Mouse (Mus musculus): ENCODE data around the gene Mgmt. TPM values are rescaled to one million over a fixed set of nuclear protein-coding genes. Genes with fewer than 3 reads are reported as not detected.
A peak's percentile ranks its signal among the peaks of the same experiment; 100 is the strongest.

Gene Mgmt
- total RNA-seq, 1 experiment from 2014 or later: 3.0 TPM

GRCm38 (mm10) chr7:136945697-136946096, 51.3 kb downstream of the Mgmt start:
- ATAC-seq (replicated peaks in 1 of 2; ENCODE audit: insufficient read depth in 1 of 2, low FRiP score in 2 of 2, low TSS enrichment in 1 of 2, low read depth in 1 of 2, poor library complexity in 2 of 2, severe bottlenecking in 2 of 2): no peak

- no peak for ATAC-seq (replicated peaks in 1 of 2; ENCODE audit: insufficient read depth in 1 of 2, low FRiP score in 2 of 2, low TSS enrichment in 1 of 2, low read depth in 1 of 2, poor library complexity in 2 of 2, severe bottlenecking in 2 of 2)
These were observed 51.7 kb downstream of the Mgmt start for GRCm38 (mm10) chr7:136946131-136946530.

- no peak for ATAC-seq (replicated peaks in 1 of 2; ENCODE audit: insufficient read depth in 1 of 2, low FRiP score in 2 of 2, low TSS enrichment in 1 of 2, low read depth in 1 of 2, poor library complexity in 2 of 2, severe bottlenecking in 2 of 2)
These were observed 53.9 kb downstream of the Mgmt start for GRCm38 (mm10) chr7:136948275-136948810.

DNA sequence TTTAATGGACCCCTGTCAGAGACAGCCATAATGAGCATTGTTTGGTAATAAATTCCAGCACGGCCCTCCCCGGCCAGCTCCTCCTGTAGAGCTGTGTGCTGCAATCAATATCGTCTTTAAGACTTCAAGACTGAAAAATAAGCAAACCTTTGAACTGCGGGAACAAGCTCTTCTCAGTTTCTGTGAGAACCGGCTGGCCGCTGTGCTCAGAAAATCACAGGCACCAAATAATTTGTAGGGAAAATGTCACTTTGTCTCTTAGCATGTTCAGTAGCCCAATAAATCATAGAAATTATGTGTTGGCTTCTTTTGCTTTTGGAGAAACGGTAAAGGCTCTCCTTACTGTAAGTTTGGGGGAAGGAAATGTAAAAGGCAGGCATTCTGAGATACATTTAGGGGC, 58.2 kb downstream of the Mgmt start:
- ATAC-seq (replicated peaks in 1 of 2; ENCODE audit: insufficient read depth in 1 of 2, low FRiP score in 2 of 2, low TSS enrichment in 1 of 2, low read depth in 1 of 2, poor library complexity in 2 of 2, severe bottlenecking in 2 of 2): no peak

GRCm38 (mm10) chr7:136953251-136953650, 58.8 kb downstream of the Mgmt start:
- no peak for ATAC-seq (replicated peaks in 1 of 2; ENCODE audit: insufficient read depth in 1 of 2, low FRiP score in 2 of 2, low TSS enrichment in 1 of 2, low read depth in 1 of 2, poor library complexity in 2 of 2, severe bottlenecking in 2 of 2)

- no peak for ATAC-seq (replicated peaks in 1 of 2; ENCODE audit: insufficient read depth in 1 of 2, low FRiP score in 2 of 2, low TSS enrichment in 1 of 2, low read depth in 1 of 2, poor library complexity in 2 of 2, severe bottlenecking in 2 of 2)
These were observed 77.9 kb downstream of the Mgmt start for GRCm38 (mm10) chr7:136972361-136972760.

DNA sequence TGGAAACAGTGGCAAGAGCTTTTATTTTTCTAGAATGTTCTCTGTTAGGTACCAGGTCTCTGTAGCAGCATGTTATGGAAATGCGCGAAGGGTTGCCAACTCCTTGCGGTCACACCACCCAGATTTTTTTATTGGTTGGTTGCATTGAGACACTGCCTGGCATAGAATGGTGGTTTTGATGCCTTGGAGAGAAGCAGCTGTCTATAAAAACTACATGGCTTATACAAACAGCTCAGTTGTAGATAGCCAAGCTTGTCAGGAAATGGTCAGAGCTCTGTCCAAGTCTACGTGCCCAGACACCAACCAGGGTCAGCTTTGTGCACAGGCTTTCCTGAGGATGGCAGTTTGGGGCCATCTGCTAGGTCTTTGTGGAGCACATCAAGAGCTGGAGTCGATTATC, 80.6 kb downstream of the Mgmt start:
- no peak for ATAC-seq (replicated peaks in 1 of 2; ENCODE audit: insufficient read depth in 1 of 2, low FRiP score in 2 of 2, low TSS enrichment in 1 of 2, low read depth in 1 of 2, poor library complexity in 2 of 2, severe bottlenecking in 2 of 2)

DNA sequence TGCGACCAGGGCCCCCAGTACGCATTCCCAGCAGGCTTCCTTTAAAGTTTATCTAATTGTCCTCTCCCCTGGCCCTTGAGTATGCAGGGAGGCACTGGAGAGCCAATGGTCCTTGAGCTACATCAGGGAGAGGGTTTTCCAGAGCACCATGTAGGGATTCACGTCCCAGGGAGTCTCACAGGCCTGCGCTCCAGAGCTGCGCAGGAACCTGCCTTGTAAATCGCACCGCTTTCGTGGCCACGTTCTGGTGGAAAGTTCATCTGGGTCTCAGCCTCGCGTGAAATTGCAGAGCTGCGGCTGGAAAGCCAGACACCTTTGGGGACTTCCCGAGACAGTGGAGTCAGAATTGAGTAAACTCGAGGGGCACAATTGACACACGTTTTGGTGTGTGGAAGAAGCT, 103.0 kb downstream of the Mgmt start:
- no peak for ATAC-seq (replicated peaks in 1 of 2; ENCODE audit: insufficient read depth in 1 of 2, low FRiP score in 2 of 2, low TSS enrichment in 1 of 2, low read depth in 1 of 2, poor library complexity in 2 of 2, severe bottlenecking in 2 of 2)

- ATAC-seq (replicated peaks in 1 of 2; ENCODE audit: insufficient read depth in 1 of 2, low FRiP score in 2 of 2, low TSS enrichment in 1 of 2, low read depth in 1 of 2, poor library complexity in 2 of 2, severe bottlenecking in 2 of 2): no peak
These were observed 106.3 kb downstream of the Mgmt start for GRCm38 (mm10) chr7:137000703-137001102.

GRCm38 (mm10) chr7:137001215-137001614, 106.8 kb downstream of the Mgmt start:
- ATAC-seq (replicated peaks in 1 of 2; ENCODE audit: insufficient read depth in 1 of 2, low FRiP score in 2 of 2, low TSS enrichment in 1 of 2, low read depth in 1 of 2, poor library complexity in 2 of 2, severe bottlenecking in 2 of 2): no peak

- ATAC-seq (replicated peaks in 1 of 2; ENCODE audit: insufficient read depth in 1 of 2, low FRiP score in 2 of 2, low TSS enrichment in 1 of 2, low read depth in 1 of 2, poor library complexity in 2 of 2, severe bottlenecking in 2 of 2): no peak
These were observed 107.4 kb downstream of the Mgmt start for GRCm38 (mm10) chr7:137001783-137002182.

- ATAC-seq (replicated peaks in 1 of 2; ENCODE audit: insufficient read depth in 1 of 2, low FRiP score in 2 of 2, low TSS enrichment in 1 of 2, low read depth in 1 of 2, poor library complexity in 2 of 2, severe bottlenecking in 2 of 2): no peak
These were observed 108.0 kb downstream of the Mgmt start for GRCm38 (mm10) chr7:137002431-137002830.

DNA sequence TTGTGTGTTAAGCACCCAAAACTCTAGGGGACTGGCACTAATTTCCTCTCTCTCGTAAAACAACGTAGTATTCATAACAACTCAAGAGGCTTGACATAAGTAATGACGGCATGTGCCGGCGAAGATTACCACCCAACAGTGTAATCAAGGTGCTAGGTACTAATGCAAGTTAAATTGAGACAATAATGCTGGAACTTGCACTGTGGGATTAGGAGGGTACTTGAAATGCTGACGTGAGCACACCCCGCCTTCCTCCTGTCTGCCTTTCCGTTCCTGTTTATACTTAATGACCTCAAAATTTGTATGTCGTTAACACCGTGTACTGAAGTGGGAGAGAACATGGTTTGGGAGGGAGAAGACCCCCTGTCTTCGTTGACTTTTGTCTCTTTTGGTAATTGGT, 110.9 kb downstream of the Mgmt start:
- no peak for ATAC-seq (replicated peaks in 1 of 2; ENCODE audit: insufficient read depth in 1 of 2, low FRiP score in 2 of 2, low TSS enrichment in 1 of 2, low read depth in 1 of 2, poor library complexity in 2 of 2, severe bottlenecking in 2 of 2)

DNA sequence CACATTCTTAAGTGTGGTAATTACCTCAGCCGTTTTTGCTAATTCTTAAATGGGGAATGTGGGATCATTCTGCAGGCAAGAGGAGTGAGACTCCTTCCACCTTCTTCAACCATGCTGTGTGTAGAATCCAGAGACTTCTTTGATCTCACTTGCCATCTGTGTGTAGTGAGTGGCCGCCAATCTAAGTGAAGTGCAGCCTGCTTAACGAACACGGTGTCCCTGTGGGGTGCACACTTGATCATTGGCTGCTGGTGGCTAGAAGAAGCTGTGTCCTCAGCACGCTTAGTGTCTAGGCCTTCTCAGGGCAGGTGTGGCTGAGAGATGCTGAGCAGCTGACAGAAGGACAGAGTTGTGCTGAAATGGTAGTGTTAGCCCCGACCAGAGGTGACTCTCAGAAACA, 113.9 kb downstream of the Mgmt start:
- no peak for ATAC-seq (replicated peaks in 1 of 2; ENCODE audit: insufficient read depth in 1 of 2, low FRiP score in 2 of 2, low TSS enrichment in 1 of 2, low read depth in 1 of 2, poor library complexity in 2 of 2, severe bottlenecking in 2 of 2)

GRCm38 (mm10) chr7:137009732-137010275, 115.4 kb downstream of the Mgmt start:
- ATAC-seq (replicated peaks in 1 of 2; ENCODE audit: insufficient read depth in 1 of 2, low FRiP score in 2 of 2, low TSS enrichment in 1 of 2, low read depth in 1 of 2, poor library complexity in 2 of 2, severe bottlenecking in 2 of 2): no peak

- ATAC-seq (replicated peaks in 1 of 2; ENCODE audit: insufficient read depth in 1 of 2, low FRiP score in 2 of 2, low TSS enrichment in 1 of 2, low read depth in 1 of 2, poor library complexity in 2 of 2, severe bottlenecking in 2 of 2): no peak
These were observed 116.0 kb downstream of the Mgmt start for GRCm38 (mm10) chr7:137010451-137010850.

- ATAC-seq (replicated peaks in 1 of 2; ENCODE audit: insufficient read depth in 1 of 2, low FRiP score in 2 of 2, low TSS enrichment in 1 of 2, low read depth in 1 of 2, poor library complexity in 2 of 2, severe bottlenecking in 2 of 2): 0 out of 4 replicates have a peak, but pooled peaks of 1 of the 2 experiments have one; percentile 27
These were observed 118.3 kb downstream of the Mgmt start for GRCm38 (mm10) chr7:137012687-137013086.

- no peak for ATAC-seq (replicated peaks in 1 of 2; ENCODE audit: insufficient read depth in 1 of 2, low FRiP score in 2 of 2, low TSS enrichment in 1 of 2, low read depth in 1 of 2, poor library complexity in 2 of 2, severe bottlenecking in 2 of 2)
These were observed 119.0 kb downstream of the Mgmt start for GRCm38 (mm10) chr7:137013433-137013832.

- ATAC-seq (replicated peaks in 1 of 2; ENCODE audit: insufficient read depth in 1 of 2, low FRiP score in 2 of 2, low TSS enrichment in 1 of 2, low read depth in 1 of 2, poor library complexity in 2 of 2, severe bottlenecking in 2 of 2): no peak
These were observed 124.2 kb downstream of the Mgmt start for GRCm38 (mm10) chr7:137018614-137019013.

Measured in hematopoietic stem cell, adult 5-6 weeks (primary cell).